Mouse (Mus musculus) limb, embryonic 15.5 days (tissue): ENCODE measurements around the gene Olfr145. TPM values are rescaled to one million over a fixed set of nuclear protein-coding genes. Genes with fewer than 3 reads are reported as not detected.

Experiments used
- ATAC-seq: fragments of 200-750 bp; cut with Nextera tagmentation; 2 replicates; pipeline ENCODE4 v1.8.0; 2017; ENCODE audit warnings: low read depth, moderate TSS enrichment; ENCODE audit not compliant: insufficient number of reproducible peaks, low FRiP score, low TSS enrichment
- H3K27ac ChIP-seq: fragments of 300-500 bp; sonication (generic); 2 replicates; pipeline ENCODE4 v1.5.1; 2015; ENCODE audit warnings: moderate library complexity, mild to moderate bottlenecking, inconsistent platforms
- H3K27me3 ChIP-seq: fragments of 300-500 bp; sonication (generic); 2 replicates; pipeline ENCODE4 v1.6.1; 2015; ENCODE audit warnings: inconsistent platforms
- H3K36me3 ChIP-seq: fragments of 300-500 bp; sonication (generic); 2 replicates; pipeline ENCODE4 v1.6.1; 2015; ENCODE audit warnings: inconsistent platforms
- H3K4me1 ChIP-seq: fragments of 300-500 bp; sonication (generic); 2 replicates; pipeline ENCODE4 v1.6.1; 2015; ENCODE audit warnings: inconsistent platforms
- H3K4me2 ChIP-seq: fragments of 300-500 bp; sonication (generic); 2 replicates; pipeline ENCODE4 v1.6.1; 2015; ENCODE audit warnings: mild to moderate bottlenecking, inconsistent platforms
- H3K4me3 ChIP-seq: fragments of 300-500 bp; sonication (generic); 2 replicates; pipeline ENCODE4 v1.5.1; 2015; ENCODE audit warnings: mild to moderate bottlenecking, inconsistent platforms
- H3K9ac ChIP-seq: fragments of 300-500 bp; sonication (generic); 2 replicates; pipeline ENCODE4 v1.6.1; 2015; ENCODE audit warnings: inconsistent platforms
- H3K9me3 ChIP-seq: fragments of 300-500 bp; sonication (generic); 2 replicates; pipeline ENCODE4 v1.6.1; 2016; ENCODE audit warnings: inconsistent platforms
- WGBS: fragments of 180-500 bp; shearing (Covaris S2); methylation state at CpG from one replicate; pipeline ENCODE4 v1.1.7; 2015; 5-methylcytosine and 5-hydroxymethylcytosine counted together
- polyA plus RNA-seq: library from polyadenylated mRNA; unstranded; fragments of >200 nt; fragmentation: Nextera tagmentation; extraction: Ambion mirVana; gene quantifications from 2 replicates; pipeline ENCODE4 v1.2.1, GENCODE M21; 2015

Gene Olfr145
- polyA plus RNA-seq, 1 experiment from 2014 or later, result not detected

DNA sequence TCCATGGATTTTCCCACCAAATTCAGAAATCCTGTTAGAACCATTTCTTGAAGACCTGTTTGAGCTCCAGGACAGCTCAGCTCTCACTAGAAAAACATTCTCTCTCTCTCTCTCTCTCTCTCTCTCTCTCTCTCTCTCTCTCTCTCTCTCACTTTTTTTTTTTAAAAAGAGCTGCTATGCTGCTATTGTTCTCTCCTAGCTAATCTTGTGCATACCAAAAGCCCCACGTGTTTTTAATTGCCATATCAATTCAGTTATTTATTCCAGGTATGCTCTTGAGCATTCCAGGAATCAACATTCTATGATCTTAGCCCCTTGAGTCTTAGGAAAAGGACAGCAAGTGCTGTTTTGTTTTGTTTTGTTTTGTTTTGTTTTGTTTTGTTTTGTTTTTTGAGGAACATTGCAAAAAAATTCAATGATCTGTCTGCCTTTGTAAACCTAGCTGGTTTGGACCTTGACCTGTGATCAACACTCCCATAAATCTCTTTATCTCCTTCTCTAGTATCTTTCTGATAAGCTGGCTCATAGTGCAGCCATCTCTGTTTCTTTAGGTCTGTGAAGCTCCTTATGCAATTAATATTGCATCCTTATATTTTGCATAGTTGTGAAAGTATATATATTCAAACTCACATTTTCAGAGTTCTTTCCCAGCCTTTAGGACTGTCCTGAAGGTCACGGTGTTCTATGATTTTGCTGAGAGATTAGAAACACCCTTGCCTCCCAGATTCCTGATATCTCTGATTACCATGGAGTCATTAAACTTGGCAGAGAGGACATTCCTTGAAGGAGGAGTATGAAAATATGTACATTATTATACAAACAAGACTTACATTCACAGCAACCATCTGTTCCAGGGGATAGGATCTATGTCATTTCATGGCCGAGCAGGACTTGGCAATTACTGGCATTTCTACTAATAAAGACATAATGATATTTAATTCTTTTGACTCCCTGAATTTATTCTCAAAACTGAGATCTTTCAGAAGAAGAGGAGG, 29.8 kb downstream of the Olfr145 start:
- WGBS, result 52% methylated on average over 3 of the region's 3 CpGs
- Histone ChIP-seq H3K36me3 (no peaks in the 10 kb centered on the region), H3K9me3 (no peaks in the 10 kb centered on the region), H3K4me1 (no peaks in the 10 kb centered on the region), H3K4me3 (no peak overlapping the region), H3K27ac (no peak overlapping the region; the same call in 1 of the 2 replicates), H3K27me3 (no peaks in the 10 kb centered on the region), H3K9ac (no peak overlapping the region), H3K4me2 (no peak overlapping the region)
- no peak for ATAC-seq

DNA sequence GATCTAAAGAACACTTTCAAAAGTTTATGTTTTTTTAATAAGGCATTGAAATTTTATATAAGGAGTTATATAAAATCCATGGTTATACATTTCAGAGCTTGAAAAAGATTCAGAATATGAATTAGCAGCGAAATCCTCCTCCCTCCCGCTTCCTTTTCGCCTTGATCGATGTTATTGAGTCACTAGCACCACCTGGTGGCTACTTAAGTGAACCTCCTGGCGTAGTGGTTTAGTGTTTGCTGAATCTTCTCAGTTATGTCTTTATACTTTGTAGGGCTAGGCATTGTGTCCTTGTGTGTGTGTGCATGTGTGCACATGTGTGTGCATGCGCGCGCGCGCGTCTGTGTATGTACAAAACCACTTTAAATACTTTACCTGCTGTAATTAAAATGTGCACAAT, 36.0 kb downstream of the Olfr145 start:
- Histone ChIP-seq H3K9ac (no peak overlapping the region), H3K4me3 (no peak overlapping the region), H3K36me3 (no peaks in the 10 kb centered on the region), H3K9me3 (no peaks in the 10 kb centered on the region), H3K4me2 (no peak overlapping the region), H3K27me3 (no peaks in the 10 kb centered on the region), H3K4me1 (no peaks in the 10 kb centered on the region), H3K27ac (no peak overlapping the region)
- WGBS, result 5% methylated on average over 11 of the region's 11 CpGs
- no peak for ATAC-seq

DNA sequence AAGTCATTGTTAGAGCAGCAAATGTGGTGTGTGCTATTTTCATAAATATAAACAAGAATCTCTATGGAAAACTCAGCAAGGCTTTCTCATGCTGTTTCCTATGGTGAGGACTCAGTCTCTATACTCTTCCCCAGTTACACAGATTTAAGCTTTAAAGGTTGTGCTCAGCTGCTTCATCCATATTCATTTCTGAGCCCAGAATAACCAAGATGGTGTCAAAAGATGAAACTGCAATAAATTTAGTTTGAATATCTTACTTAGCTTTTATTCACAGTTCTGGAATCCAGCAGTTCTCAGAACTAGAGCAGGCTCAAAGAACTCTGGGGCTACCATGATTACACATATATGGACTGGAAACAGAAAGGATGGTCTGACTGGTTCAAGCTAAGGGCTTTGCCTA, 37.6 kb downstream of the Olfr145 start:
- Histone ChIP-seq H3K4me2 (no peak overlapping the region), H3K9me3 (no peaks in the 10 kb centered on the region)
- no peak for ATAC-seq

DNA sequence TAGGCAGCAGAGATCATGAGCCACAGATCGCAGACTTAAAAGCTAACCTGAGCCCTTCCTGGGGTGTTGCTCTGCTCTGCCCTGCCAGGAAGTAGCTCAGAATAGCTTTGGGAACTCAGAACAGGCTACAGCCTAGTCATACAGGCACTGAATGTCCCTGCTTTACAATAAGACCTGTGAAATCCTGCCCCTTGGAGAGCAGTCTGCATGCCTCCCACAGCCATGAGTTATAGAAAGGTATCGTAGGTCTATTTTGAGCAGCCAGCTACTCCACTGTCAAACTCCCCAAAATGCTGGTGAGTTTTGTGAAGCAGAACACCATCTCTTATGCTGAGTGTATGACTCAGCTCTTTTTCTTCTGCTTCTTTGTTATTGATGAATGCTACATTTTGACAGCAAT, 44.6 kb downstream of the Olfr145 start:
- no peaks in the 10 kb centered on the region for H3K9me3 ChIP-seq
- H3K27me3 ChIP-seq, result no peaks in the 10 kb centered on the region
- no peaks in the 10 kb centered on the region for H3K4me1 ChIP-seq
- no peak overlapping the region for H3K4me2 ChIP-seq
- no peak for ATAC-seq
- H3K4me3 ChIP-seq, result no peak overlapping the region
- 90% methylated on average over 2 of the region's 2 CpGs for WGBS
- no peaks in the 10 kb centered on the region for H3K36me3 ChIP-seq
- H3K9ac ChIP-seq, result no peak overlapping the region
- H3K27ac ChIP-seq, result no peak overlapping the region

More for the DNA sequence above, 37.6 kb downstream of the Olfr145 start:
- Histone ChIP-seq H3K27me3 (no peaks in the 10 kb centered on the region), H3K27ac (no peak overlapping the region), H3K9ac (no peak overlapping the region), H3K36me3 (no peaks in the 10 kb centered on the region), H3K4me3 (no peak overlapping the region), H3K4me1 (no peaks in the 10 kb centered on the region)

Other genes with a start within 250 kb of the Olfr145 start
- gene Tbrg1, start 239.4 kb upstream of the Olfr145 start, polyA plus RNA-seq, result 204 and 207 TPM in 2 replicates
- gene Panx3, start 227.5 kb upstream of the Olfr145 start, polyA plus RNA-seq, result 25.4 and 26.3 TPM in 2 replicates
- not detected in 2 replicates for gene Olfr160, start 180.5 kb upstream of the Olfr145 start, polyA plus RNA-seq
- not detected in 2 replicates for gene Olfr874, start 151.6 kb upstream of the Olfr145 start, polyA plus RNA-seq
- not detected in 2 replicates for gene Olfr875, start 124.9 kb upstream of the Olfr145 start, polyA plus RNA-seq
- gene Olfr876, start 93.7 kb upstream of the Olfr145 start, polyA plus RNA-seq, result not detected in 2 replicates
- gene Olfr877, start 42.5 kb upstream of the Olfr145 start, polyA plus RNA-seq, result not detected in 2 replicates
- gene Olfr878, start 21.1 kb downstream of the Olfr145 start, polyA plus RNA-seq, result not detected in 2 replicates
- gene Olfr881, start 95.1 kb downstream of the Olfr145 start, polyA plus RNA-seq, result not detected in 2 replicates
- gene Olfr883, start 129.1 kb downstream of the Olfr145 start, polyA plus RNA-seq, result not detected in 2 replicates
- gene Olfr884, start 149.8 kb downstream of the Olfr145 start, polyA plus RNA-seq, result not detected in 2 replicates
- gene Olfr885, start 164.6 kb downstream of the Olfr145 start, polyA plus RNA-seq, result not detected in 2 replicates
- gene Olfr887, start 187.3 kb downstream of the Olfr145 start, polyA plus RNA-seq, result not detected in 2 replicates
- gene Olfr888, start 211.4 kb downstream of the Olfr145 start, polyA plus RNA-seq, result not detected in 2 replicates
- 0.06 and 0.08 TPM in 2 replicates for gene Olfr889, start 218.5 kb downstream of the Olfr145 start, polyA plus RNA-seq
- not detected in 2 replicates for gene Olfr890, start 245.8 kb downstream of the Olfr145 start, polyA plus RNA-seq